Mouse (Mus musculus): ENCODE data around the gene Muc20. TPM values are rescaled to one million over a fixed set of nuclear protein-coding genes. Genes with fewer than 3 reads are reported as not detected.

Gene Muc20
- total and polyA plus RNA-seq, 2 experiments from 2014 or later = 0.22 TPM; not detected in 1

DNA sequence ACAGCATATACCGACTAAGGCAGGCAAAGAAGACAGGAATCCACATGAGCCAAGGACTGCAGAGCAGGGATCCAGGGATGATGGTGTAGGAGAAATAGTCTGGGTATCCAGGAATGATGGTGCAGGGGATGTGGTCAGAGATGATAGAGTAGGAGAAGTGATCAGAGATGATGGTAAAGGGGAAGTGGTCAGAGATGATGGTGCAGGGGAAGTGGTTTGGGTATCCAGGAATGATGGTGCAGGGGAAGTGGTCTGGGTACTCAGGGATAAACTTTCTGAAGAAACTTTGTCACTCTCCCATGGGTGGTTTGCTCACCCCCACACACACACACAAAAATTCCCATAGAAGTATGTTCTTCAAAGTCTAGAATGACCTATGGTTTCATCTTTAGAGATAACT lies 2.1 kb downstream of the Muc20 start:
- 80% methylated on average over 1 of the region's 1 CpGs for WGBS
- Histone ChIP-seq H3K4me1 (ENCODE audit: insufficient read depth, low read length) (no peaks in the 10 kb centered on the region), H3K4me3 (ENCODE audit: low read depth, low read length) (no peak overlapping the region), H3K36me3 (ENCODE audit: insufficient read depth, low read length) (no peaks in the 10 kb centered on the region), H3K9ac (replicated peaks; ENCODE audit: low read length, poor library complexity, severe bottlenecking) (no peak overlapping the region), H3K27ac (ENCODE audit: low read depth, low read length) (no peak overlapping the region), H3K27me3 (ENCODE audit: insufficient read depth, low read length) (no peaks in the 10 kb centered on the region; the same call in 1 of the 2 replicates), H3K4me2 (ENCODE audit: low read depth, low read length, poor library complexity, severe bottlenecking) (no peak overlapping the region), H3K9me3 (ENCODE audit: low read length) (no peaks in the 10 kb centered on the region)
- DNase-seq (ENCODE audit: low spot score) (no peak), ATAC-seq (ENCODE audit: low FRiP score) (no peak)
- TF ChIP-seq CTCF (IDR thresholded peaks at IDR 0.05) = no peak

GRCm38 (mm10) chr16:32790056-32790455 lies 7.2 kb downstream of the Muc20 start:
- H3K27ac ChIP-seq (ENCODE audit: low read depth, low read length) = no peak overlapping the region

GRCm38 (mm10) chr16:32784840-32785239 lies 12.4 kb downstream of the Muc20 start:
- Histone ChIP-seq H3K4me3 (ENCODE audit: low read depth, low read length) (no peak overlapping the region), H3K27ac (ENCODE audit: low read depth, low read length) (no peak overlapping the region), H3K4me2 (ENCODE audit: low read depth, low read length, poor library complexity, severe bottlenecking) (no peak overlapping the region), H3K27me3 (ENCODE audit: insufficient read depth, low read length) (no peaks in the 10 kb centered on the region), H3K9ac (replicated peaks; ENCODE audit: low read length, poor library complexity, severe bottlenecking) (no peak overlapping the region), H3K9me3 (ENCODE audit: low read length) (no peaks in the 10 kb centered on the region), H3K36me3 (ENCODE audit: insufficient read depth, low read length) (no peaks in the 10 kb centered on the region), H3K4me1 (ENCODE audit: insufficient read depth, low read length) (no peaks in the 10 kb centered on the region)
- no peak for TF ChIP-seq CTCF (IDR thresholded peaks at IDR 0.05)
- DNase-seq (ENCODE audit: low spot score) (peak; percentile 76), ATAC-seq (ENCODE audit: low FRiP score) (no peak)
- WGBS = 58% methylated on average over 13 of the region's 13 CpGs

More at GRCm38 (mm10) chr16:32790056-32790455, 7.2 kb downstream of the Muc20 start:
- no peak overlapping the region for H3K4me2 ChIP-seq (ENCODE audit: low read depth, low read length, poor library complexity, severe bottlenecking)
- whole genome bisulfite sequencing = 91% methylated on average over 5 of the region's 5 CpGs
- no peak overlapping the region for H3K4me3 ChIP-seq (ENCODE audit: low read depth, low read length)
- H3K27me3 ChIP-seq (ENCODE audit: insufficient read depth, low read length) = no peaks in the 10 kb centered on the region
- H3K9ac ChIP-seq (replicated peaks; ENCODE audit: low read length, poor library complexity, severe bottlenecking) = no peak overlapping the region
- no peaks in the 10 kb centered on the region for H3K9me3 ChIP-seq (ENCODE audit: low read length)
- no peaks in the 10 kb centered on the region for H3K4me1 ChIP-seq (ENCODE audit: insufficient read depth, low read length)
- TF ChIP-seq CTCF (IDR thresholded peaks at IDR 0.05) = no peak
- no peaks in the 10 kb centered on the region for H3K36me3 ChIP-seq (ENCODE audit: insufficient read depth, low read length)
- ATAC-seq (ENCODE audit: low FRiP score) (no peak), DNase-seq (ENCODE audit: low spot score) (no peak)

DNA sequence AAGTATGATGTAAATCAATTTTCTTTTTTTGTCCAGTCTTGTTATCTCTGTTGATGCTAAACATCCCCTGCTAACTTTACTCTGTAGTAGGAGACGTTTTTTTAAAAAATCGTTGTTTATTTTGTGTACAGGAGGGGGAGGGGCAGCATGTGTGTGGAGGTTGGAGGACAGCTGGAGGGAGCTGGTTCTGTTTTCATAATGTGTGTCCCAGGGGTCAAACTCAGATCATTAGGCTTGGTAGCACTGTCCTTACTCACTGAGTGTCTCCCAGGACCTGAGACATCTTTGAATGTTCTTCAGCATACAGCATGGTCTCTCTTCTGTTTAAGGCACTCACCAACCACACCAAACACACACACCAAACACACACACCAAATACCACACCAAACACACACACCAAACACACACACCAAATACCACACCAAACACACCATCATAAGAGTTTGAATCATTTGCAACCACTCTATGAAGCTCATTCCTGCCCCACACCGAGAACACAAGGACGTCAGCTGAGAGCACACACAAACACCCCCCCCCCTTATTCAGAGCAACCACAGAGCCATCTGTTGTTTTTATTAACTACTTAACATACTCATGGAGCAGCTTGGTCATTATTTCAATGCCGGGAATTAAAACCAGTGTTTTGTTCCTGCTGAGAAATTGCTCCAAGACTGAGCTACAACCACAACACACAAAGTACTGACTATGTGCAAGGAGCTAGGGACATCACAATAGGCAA lies 13.7 kb downstream of the Muc20 start:
- ATAC-seq (ENCODE audit: low FRiP score) (no peak), DNase-seq (ENCODE audit: low spot score) (peak; percentile 10)
- H3K9ac ChIP-seq (replicated peaks; ENCODE audit: low read length, poor library complexity, severe bottlenecking) = no peak overlapping the region
- no peak overlapping the region for H3K27ac ChIP-seq (ENCODE audit: low read depth, low read length)
- H3K4me2 ChIP-seq (ENCODE audit: low read depth, low read length, poor library complexity, severe bottlenecking) = no peak overlapping the region
- no peak for TF ChIP-seq CTCF (IDR thresholded peaks at IDR 0.05)
- 53% methylated on average over 5 of the region's 5 CpGs for WGBS
- H3K36me3 ChIP-seq (ENCODE audit: insufficient read depth, low read length) = no peaks in the 10 kb centered on the region
- H3K4me3 ChIP-seq (ENCODE audit: low read depth, low read length) = no peak overlapping the region
- no peaks in the 10 kb centered on the region for H3K9me3 ChIP-seq (ENCODE audit: low read length)
- no peaks in the 10 kb centered on the region for H3K4me1 ChIP-seq (ENCODE audit: insufficient read depth, low read length)
- H3K27me3 ChIP-seq (ENCODE audit: insufficient read depth, low read length) = no peaks in the 10 kb centered on the region

DNA sequence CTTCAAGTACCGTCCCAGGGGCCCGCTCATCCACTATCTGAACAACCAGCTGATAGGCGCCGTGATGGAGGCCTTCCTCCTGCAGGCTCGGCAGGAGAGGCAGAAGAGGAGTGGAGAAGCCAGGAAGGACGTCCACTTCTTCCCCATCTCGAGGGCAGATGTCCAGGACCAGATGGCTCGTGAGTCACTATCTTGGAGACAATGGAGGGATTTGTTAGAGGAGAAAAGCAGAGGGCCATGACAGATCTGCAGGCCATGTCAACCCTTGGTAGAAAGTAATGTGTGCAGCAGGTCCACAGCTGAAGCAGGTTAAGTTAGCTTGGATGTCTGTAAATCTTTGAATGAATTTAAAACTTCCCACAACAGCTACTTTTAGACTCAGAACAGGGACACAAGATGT lies 18.3 kb downstream of the Muc20 start:
- ATAC-seq (ENCODE audit: low FRiP score) (no peak), DNase-seq (ENCODE audit: low spot score) (no peak)
- Histone ChIP-seq H3K4me2 (ENCODE audit: low read depth, low read length, poor library complexity, severe bottlenecking) (no peak overlapping the region), H3K27ac (ENCODE audit: low read depth, low read length) (no peak overlapping the region), H3K36me3 (ENCODE audit: insufficient read depth, low read length) (no peaks in the 10 kb centered on the region), H3K9me3 (ENCODE audit: low read length) (no peaks in the 10 kb centered on the region), H3K4me3 (ENCODE audit: low read depth, low read length) (no peak overlapping the region), H3K27me3 (ENCODE audit: insufficient read depth, low read length) (no peaks in the 10 kb centered on the region), H3K9ac (replicated peaks; ENCODE audit: low read length, poor library complexity, severe bottlenecking) (no peak overlapping the region), H3K4me1 (ENCODE audit: insufficient read depth, low read length) (no peaks in the 10 kb centered on the region)
- 66% methylated on average over 8 of the region's 8 CpGs for WGBS
- TF ChIP-seq CTCF (IDR thresholded peaks at IDR 0.05) = no peak

- Histone ChIP-seq H3K27me3 (ENCODE audit: insufficient read depth, low read length) (no peaks in the 10 kb centered on the region), H3K4me2 (ENCODE audit: low read depth, low read length, poor library complexity, severe bottlenecking) (no peak overlapping the region), H3K9me3 (ENCODE audit: low read length) (no peaks in the 10 kb centered on the region), H3K4me3 (ENCODE audit: low read depth, low read length) (no peak overlapping the region), H3K27ac (ENCODE audit: low read depth, low read length) (no peak overlapping the region), H3K4me1 (ENCODE audit: insufficient read depth, low read length) (no peaks in the 10 kb centered on the region), H3K9ac (replicated peaks; ENCODE audit: low read length, poor library complexity, severe bottlenecking) (no peak overlapping the region), H3K36me3 (ENCODE audit: insufficient read depth, low read length) (no peaks in the 10 kb centered on the region)
- TF ChIP-seq CTCF (IDR thresholded peaks at IDR 0.05) = no peak
- ATAC-seq (ENCODE audit: low FRiP score) (no peak), DNase-seq (ENCODE audit: low spot score) (no peak)
- 86% methylated on average over 10 of the region's 10 CpGs for WGBS
Measured at GRCm38 (mm10) chr16:32776676-32777075, 20.6 kb downstream of the Muc20 start.

Measured in midbrain, postnatal 0 days (tissue).